Mouse (Mus musculus): ENCODE measurements around the gene Lrp2.

GRCm38 (mm10) chr2:69451128-69451527 is 134.7 kb downstream of the Lrp2 start:
- no peak for TF ChIP-seq CTCF (IDR thresholded peaks at IDR 0.05; ENCODE audit: borderline replicate concordance, insufficient read depth, low read depth, low read length)
- TF ChIP-seq POLR2A (IDR thresholded peaks at IDR 0.05; ENCODE audit: borderline replicate concordance, insufficient read depth, low read length) = no peak
